Mouse (Mus musculus) frontal cortex, adult (tissue): Measurements from ENCODE around the gene Gm15737.

Experiments used
- ATAC-seq: cut with Nextera tagmentation; 2 replicates; pipeline ENCODE4 v1.9.2; 2017; ENCODE audit warnings: mild to moderate bottlenecking, moderate library complexity, mixed read lengths; ENCODE audit not compliant: low TSS enrichment

Gene Gm15737

DNA sequence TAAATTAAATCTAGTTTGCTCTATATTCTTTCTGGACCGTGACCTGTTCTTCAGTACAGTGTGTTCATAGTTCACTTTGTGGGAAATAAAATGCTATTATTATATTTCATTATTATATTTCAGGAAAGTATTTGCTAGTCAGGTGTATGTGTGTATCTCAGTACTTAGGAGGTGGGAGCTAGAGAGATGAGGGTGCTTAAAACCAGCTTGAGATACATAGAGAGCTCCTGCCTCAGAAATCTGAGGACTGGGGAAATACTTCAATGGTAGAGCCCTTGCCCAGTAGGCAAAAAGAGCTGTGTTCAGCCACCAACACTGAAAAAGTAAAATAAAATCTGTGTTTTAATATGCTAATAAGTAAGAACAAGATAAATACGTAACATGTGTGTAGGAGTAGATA is 6.2 kb downstream of the Gm15737 start:
- no peak for ATAC-seq

DNA sequence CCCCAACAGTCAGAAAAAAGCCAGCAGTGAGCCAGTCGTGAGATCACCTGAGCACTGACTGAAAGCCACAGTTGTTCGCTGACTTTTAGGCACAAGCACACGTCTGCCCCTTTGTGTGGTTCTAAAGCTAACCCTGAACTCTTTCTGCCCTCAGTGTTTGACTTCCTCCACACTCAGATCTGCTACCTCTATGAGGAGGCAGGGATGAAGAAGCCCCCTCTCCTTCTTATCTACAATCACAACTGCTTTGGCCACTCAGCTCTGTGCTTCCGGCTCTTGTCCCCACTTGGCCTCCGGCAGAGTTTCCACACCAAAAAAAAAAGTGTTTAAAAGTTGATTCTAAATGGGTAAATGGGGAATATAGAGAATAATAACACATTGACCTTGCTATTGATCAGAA is 7.0 kb downstream of the Gm15737 start:
- ATAC-seq = no peak

DNA sequence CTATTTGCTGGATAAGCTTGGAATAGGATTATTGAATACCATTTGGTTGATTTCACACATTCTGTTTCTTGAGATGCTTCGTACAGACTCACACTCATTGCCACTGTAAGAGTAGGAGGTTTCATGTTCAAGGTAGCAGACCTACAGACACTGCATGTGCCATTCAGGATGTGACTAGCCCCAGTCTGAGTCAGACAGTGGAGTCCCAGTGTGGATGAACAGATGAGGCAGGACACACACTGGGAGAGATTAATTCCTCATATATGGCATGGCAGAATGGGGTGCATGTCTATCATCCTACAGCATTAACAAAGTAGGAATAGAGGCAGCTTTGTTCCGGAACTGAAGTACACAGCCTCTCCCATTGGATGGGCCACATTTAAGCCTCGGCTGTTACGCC is 8.1 kb downstream of the Gm15737 start:
- peak; percentile 41; the same call in 1 of the 2 replicates for ATAC-seq

DNA sequence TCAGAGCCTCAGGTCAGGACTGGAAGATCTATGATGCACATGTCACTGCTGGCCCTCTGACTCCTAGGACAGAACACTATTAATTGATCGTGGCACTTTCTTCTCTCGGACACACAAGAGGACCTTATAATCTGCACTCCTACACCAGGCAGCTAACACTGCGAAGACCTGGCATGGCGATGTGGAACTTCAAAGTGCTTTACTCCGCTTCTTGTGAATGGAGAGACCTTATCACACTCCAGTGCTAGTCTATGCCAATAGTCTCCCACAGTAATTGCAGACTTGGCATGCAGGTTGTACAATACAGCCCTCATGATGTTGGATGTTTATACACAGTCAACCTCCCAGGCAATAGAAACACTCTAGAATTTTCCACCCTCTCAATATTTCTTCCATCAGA is 9.6 kb downstream of the Gm15737 start:
- ATAC-seq = no peak

DNA sequence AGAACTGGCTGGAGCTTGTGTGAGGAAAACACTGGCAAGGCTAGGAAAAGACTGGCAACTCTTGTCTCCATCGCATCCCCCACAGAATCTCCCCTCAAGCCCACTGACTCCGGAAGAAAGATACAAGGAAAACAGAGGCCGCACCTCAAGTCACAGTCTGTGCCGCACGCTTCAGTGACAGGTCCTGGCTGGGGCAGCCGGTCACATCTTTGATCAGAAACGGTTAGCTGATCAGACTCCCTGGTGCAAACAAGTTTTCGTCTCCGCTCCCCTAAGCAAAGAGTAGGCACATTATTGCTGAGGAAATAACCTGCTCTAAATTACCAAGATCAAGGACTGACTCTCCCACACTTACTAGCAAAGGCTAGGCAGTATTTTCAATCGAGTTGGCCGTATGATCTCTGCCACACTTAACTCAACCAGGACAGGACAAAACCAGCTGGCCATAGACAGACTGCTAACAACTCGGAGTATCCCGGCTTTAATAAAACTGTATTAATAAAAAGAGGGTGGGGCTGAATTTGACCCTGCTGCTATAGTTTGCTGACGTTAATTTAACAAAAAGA is 10.6 kb downstream of the Gm15737 start:
- no peak for ATAC-seq

DNA sequence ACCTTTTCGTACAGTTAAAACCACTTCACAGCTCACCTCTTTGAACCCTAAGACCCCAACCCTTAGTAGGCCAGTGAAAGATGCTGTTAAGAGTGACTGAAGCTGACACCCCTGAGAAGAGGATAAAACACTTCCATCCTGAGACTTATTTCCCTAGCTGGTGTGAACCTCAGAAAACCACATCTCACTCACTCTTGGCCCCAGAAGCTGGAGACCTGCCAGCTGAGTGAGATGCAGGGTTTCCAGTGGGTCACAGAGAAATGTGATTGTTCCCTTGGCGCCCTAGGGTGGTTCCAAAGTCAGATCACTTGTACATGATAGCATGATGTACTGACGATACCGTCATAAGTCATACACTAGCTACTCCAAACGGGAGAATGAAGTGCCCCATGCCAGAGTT is 13.3 kb downstream of the Gm15737 start:
- no peak for ATAC-seq

DNA sequence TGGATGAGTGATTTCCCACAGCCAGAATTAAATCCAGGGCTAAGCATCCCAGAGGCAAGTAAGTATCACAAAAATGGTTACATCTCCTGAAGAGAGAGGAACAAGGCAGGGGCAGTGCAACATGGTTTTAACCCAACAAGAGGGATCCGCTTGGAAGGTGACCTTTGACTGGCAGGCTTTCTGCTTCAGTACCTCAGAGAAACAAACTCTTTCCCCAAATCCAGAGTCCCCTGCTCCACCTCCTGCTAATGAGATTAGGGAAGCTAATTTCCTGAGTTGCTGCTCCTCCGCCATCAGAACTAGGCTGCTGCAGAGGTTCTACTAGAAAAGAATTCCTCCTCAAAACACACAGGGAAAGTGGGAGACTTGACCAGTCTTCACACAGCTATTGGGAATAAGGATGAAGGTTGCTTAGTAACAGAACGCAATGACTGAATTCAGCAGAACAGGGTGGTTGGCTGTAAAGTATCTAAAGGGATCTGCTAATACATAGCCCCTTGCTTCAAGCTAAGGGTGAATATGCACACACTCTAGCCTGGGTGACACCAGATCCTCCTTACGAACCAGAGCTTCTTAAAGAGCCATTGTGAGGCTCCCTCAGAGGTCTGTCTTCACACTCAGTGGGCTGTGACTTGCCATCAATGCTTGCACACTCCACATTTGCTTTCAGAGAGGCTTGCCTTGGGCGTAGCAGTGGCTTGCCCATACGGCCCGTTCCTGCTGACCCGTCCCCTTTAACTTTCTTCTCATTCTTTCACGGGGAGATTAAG is 14.2 kb downstream of the Gm15737 start:
- ATAC-seq = no peak

DNA sequence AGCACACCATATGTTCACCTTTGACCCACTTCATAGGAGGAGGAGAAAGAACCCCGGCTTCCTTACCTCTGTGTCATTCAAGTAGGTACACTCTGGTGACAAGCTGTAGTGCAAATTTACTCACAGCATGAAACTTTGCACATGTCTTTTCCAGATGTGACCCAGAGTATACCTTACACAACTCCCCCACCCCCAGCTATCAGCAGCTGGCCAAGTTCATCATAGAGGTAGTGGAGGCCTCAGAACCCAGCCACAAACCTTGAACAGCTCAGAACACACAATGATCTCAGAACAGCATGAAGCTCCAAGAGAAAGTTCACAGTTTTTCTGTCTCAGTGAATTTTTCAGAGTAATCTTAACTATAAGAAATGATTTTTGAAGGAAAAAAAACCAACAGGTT is 22.4 kb downstream of the Gm15737 start:
- no peak for ATAC-seq

DNA sequence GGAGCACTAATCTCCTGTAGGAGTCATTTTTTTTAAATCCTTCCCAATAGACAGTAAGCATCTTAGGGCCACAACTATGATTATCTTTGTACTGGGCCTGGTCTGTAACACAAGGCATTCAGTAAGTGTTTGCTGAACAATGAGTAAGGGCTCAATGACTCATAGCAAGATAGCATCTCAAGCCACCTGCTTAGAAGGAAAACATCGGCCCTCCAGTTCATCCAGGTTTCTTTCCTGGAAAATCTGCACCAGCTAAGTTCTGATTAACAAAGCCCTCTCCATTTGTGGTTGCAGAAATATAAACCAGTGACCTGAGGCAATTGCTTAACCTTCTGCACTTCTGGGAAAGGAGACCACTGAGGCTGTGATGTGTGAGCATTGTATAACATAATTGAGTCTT is 34.9 kb downstream of the Gm15737 start:
- ATAC-seq = no peak

DNA sequence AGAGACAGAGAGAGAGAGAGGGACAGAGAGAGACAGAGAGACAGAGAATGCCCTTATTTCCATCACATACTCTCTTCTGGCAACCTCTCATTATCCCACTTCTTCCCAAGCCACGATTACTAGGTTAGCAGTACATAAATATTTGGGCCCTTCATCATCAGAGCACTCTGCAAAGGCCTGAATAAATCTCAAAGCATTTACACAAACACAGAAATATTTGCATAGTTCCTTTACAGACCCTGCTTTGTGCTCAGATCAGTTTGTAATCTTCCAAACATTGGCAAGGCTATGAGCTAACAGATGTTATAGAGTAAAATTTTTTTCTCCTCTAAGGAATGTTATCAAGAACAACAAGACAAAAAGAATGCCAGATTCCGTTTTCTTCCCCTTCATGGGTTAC is 35.3 kb downstream of the Gm15737 start:
- ATAC-seq = no peak

DNA sequence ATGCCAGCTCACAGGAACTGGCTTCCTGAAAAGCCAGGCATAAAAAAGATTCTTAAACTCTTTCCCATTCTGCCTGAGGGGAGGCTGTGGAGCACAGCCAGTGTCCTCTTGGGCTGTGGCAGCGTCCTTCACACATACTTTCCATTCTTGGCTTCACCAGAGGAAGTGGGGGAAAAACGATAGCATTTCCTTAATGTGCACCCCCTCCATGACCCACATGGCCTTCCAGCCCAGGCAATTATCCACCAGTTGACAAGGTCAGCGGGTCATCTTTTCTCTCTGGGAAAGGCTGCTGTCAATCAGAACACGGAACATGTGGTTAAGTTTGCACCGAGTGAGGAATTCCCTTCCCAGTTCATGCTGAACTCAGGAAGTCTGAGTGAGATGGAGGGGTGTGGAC is 36.8 kb downstream of the Gm15737 start:
- no peak for ATAC-seq

DNA sequence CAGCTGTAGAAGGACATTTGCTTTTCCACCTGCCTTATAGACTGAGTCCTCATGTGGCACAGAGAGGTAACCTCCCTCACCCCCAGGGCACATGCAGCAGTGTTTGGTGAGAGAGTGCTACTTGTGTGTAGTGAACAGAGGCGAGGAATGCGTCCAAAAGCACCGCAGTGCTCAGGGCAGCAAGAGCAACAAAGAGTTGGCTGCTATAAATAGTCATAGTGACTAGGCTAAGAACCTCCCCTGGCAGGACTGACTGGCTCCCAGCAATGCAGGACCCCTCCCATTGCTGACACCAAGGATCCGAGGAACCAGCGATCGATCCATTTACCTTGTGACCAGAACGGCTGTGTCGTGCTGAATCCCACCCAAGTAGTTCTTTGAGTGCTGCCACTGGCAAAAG is 40.2 kb downstream of the Gm15737 start:
- no peak for ATAC-seq

DNA sequence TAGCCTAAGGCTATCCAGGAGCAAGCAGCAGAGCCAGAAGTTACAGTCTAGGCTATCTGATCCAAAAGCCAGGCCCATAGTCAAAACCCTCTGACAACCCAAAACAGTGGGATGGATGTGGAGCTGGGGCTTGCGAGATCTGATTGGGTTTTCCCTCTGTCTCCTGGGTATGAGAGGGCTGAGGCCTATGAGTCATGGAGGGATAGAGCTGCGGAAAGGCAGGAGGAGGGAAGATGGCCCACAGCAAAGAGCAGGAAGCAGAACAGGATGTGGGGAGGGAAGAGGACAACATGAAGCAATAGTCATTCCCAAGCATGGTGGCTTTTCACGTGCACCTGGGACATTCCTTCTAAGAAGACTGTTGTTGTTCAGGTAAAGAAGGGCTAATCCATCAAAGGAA is 41.5 kb downstream of the Gm15737 start:
- no peak for ATAC-seq

DNA sequence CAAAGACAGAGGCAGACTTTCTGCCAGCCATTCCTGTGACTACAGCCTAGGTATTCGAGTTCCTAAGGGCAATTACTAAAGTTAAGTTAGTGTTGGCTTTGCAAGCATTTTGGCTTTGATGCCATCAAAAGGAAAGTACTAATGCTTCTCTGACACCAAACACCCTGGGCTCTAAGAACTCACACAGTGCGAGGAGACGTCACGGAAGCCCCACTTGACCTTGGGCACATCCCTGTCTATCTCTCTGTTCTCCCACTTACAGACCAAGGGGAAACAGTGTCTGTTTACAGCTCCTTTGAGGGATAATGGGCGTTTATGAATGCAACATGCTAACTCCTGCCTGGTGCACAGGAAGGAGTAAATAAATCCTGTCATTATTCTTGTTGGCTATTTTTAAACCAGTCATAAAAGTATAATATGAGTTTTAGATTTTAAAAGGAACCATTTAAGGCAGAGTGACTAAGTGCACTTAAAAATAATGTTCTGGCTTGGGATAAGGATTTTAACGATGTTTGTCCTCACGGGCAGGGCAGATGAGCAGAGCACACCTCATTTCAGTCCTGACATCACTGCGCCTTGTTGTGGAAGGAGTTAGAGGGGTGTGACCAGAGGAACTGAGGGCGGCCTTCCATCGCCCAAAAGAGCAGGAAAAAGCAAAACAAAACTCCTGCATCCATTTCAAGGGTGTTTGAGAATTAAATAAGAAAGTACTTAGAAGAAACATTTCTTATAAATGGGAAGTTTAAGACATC is 52.0 kb downstream of the Gm15737 start:
- no peak for ATAC-seq

DNA sequence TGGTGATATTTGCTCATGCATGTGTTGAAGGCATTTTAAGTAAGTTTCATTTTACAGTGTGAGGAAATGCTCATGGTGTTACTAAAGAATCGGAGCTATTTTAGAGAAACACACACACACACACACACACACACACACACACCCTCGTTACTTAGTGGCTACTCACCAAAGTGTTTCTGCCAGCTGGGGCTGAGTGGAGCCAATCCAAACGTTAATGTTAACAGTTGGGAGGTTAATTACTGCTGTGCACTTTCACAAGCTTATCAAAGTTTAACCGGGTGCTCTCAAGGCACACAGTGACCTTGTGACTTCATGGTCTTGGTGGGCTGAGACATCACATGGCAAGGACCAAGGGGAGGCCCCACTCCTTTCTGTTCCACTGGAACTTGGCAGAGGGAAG is 52.7 kb downstream of the Gm15737 start:
- ATAC-seq = no peak

DNA sequence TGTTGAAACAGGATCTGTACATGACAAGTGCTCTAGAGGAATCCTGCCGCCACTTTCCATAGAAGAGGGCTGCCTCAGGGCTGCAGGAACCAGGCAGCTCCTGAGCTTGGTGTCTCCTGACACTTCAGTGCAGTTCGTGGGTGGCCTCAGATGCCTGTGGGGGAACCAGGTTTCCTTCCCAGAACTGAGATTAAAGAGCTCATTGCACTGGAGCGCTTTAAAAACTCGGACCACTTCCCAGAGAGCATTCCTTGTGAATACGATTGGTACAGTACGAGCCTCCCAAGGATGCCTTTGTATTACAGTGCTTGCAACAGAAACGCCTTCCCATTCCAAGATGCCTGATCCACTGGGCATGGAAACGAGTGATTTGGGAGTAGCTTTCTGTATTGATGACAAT is 55.4 kb downstream of the Gm15737 start:
- peak; percentile 23 for ATAC-seq

DNA sequence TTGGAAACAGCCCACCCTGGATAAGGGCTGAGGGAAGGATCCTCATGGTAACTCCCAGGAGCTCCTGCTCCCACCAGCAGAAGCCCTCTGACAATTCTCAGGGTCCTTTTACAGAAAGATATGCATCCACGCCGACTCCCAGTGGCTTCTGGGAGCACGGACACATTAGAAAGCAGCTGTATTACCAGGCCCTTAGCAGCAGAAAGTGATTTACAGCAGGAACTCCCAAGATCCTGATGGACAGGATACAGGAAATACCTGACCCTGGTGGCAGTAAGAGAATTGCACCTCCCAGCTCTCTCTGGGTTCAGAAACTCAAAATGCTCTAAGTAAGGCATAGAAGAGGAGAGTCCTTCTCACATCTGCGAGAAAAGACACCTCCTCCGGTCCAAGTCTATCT is 59.1 kb downstream of the Gm15737 start:
- no peak for ATAC-seq
